Mouse (Mus musculus) lung, postnatal 14 days (tissue): ENCODE measurements around the gene Gm9918.
"Not testable (repeated sequence)": the region's sequence is repeated elsewhere in the genome, so short reads cannot be mapped to it uniquely, and the experiment has no call there.

Source experiments
- DNase-seq: peaks from one replicate; pipeline ENCODE4 v3.0.0; 2021

Gene Gm9918

GRCm38 (mm10) chr15:102270274-102270960, at the start of gene Gm9918:
Gene Gm9918 (plus strand): TSS chr15:102270563.
- no peak for DNase-seq

DNA sequence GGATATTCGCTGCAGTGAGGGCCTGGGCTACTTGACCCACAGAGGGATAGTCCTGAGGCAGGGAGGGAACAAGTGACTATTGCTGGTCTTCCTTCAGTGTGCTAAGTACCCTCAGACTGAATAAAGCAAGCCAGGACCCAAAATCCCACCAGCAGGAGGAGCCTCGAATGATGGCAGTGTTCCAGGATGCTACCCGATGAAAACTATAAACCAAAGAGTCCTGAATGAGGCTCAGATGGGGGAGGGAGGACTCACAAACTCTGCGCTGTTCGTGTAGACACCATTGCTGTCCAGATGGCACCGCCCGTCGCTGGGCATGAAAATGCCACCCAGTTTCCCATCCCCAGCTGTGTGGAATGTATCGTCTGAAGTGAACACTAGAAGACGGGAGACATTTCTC, 48.0 kb upstream of the Gm9918 start:
- no peak for DNase-seq

- DNase-seq, result peak; percentile 88
These were observed 46.0 kb upstream of the Gm9918 start for GRCm38 (mm10) chr15:102224186-102224991.

DNA sequence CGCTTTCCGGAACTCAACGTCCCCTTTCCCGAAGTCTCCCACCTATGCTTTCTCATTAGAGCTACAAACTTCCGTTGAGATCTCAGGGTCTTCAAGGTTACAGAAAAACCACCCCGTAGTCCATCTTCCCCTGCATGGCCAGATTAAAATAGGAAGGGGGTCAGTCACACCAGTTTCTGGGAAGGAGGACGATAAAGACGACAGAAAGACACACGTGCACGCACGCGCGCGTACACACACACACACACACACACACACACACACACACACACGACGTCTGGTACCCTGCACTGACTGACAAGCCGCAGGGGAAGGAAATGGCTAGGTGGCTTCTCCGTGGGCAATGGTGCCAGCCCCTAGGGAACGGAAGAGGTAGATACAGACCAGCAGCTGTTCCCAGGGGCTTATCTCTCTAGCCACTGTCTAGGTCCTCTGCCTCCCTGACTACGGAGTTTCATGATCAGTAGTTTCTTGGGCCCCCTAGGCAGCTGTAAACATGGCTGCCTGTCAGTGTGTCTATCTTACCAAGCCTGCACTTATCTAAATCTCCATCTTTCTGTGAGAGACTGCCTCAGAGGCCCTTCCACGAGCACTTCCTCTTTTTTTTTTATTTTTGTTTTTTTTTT, 45.3 kb upstream of the Gm9918 start:
- DNase-seq, result no peak

DNA sequence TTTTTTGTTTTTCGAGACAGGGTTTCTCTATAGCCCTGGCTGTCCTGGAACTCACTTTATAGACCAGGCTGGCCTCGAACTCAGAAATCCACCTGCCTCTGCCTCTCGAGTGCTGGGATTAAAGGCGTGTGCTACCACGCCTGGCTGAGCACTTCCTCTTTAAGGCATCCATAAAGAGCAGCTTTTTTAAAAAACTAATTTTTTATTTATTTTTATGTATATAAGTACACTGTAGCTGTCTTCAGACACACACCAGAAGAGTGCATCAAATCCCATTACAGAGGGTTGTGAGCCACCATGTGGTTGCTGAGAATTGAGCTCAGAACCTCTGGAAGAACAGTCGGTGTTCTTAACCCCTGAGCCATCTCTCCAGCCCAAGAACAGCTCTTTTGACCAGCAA, 44.7 kb upstream of the Gm9918 start:
- DNase-seq, result not testable (repeated sequence)

DNA sequence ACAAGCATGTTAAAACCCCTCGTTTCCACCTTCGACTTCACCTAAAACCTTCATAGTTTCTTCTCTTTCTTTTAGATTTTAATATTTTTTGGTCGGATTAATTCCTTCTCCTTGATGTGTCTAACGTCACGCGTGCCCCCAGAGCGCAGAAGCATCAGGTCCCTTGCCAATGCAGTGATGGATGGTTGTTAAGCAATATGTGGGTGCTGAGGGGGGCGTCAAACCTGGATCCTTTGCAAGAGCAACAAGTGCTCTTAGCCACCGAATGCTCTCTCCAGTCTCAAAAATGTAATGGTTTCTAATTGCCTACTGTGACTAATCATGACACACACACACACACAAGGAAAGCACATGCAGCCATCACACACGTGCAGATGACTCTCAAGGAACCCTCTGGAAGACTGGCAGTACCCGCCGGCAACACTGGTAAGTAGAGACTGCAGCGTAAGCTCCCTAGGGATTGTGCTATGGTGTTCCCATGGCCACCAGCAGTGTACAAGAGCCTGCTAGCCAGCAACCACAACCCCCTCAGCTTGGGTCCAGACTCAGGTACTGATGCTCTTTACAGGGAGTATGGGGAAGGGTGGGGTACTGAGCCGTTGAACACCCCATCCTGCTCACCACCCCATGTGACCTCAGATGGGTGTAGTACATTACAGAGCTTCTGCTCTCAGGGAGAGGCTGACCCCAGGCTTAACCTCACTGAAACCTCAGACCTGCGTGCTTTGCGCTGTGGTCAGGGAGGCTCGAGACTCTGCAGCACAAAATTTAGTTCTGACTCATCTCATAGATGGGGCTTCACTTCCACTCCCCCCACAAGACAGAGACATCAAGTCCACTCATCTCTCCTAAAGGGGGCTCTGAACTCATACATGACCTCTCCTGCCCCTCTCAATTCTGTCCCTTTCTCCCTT, 39.7 kb upstream of the Gm9918 start:
- no peak for DNase-seq

DNA sequence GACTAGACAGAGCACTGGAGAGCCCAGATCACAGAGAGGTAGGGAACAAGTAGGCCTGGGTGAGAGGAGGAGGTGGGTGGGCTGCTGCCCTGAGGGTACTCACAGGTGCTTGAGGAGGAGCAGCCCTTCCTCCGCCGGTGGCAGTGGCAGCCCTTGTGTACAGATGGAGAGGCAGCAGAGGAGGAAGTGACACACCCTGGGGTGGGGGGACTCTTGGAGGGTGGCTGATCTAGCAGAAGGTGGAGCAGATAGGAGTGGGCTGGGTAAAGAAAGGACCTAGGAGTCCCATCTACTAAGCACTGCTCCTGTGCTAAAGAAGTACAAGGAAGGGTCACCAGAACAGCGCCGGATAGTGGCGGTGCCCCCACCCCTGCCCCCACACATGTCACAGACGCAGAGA, 38.6 kb upstream of the Gm9918 start, which contains the start of gene Itgb7:
Gene Itgb7, minus strand, starts transcription at position 197 of the 400 bp plus-strand sequence.
- DNase-seq, result no peak

DNA sequence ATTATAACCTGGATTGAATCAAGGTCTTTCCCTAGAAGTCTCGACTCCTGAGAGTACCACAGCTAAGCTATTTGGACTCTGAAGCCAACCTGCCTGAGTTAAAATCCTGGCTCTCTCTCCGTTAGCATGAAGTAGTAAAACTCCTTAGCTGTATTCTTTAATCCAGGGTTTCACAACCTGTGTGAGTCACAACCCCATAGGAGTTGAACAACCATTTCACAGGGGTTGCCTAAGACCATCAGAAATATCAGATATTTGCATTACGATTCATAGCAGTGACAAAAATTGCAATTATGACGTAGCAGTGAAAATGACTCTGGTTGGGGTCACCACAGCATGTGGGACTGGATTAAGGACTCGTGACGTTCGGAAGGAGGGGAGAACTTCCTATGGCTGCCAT, 37.6 kb upstream of the Gm9918 start:
- no peak for DNase-seq

- DNase-seq, result no peak
These were observed 36.5 kb upstream of the Gm9918 start for GRCm38 (mm10) chr15:102233896-102234295.

- DNase-seq, result peak; percentile 35
These were observed 34.9 kb upstream of the Gm9918 start for GRCm38 (mm10) chr15:102235371-102236027.

DNA sequence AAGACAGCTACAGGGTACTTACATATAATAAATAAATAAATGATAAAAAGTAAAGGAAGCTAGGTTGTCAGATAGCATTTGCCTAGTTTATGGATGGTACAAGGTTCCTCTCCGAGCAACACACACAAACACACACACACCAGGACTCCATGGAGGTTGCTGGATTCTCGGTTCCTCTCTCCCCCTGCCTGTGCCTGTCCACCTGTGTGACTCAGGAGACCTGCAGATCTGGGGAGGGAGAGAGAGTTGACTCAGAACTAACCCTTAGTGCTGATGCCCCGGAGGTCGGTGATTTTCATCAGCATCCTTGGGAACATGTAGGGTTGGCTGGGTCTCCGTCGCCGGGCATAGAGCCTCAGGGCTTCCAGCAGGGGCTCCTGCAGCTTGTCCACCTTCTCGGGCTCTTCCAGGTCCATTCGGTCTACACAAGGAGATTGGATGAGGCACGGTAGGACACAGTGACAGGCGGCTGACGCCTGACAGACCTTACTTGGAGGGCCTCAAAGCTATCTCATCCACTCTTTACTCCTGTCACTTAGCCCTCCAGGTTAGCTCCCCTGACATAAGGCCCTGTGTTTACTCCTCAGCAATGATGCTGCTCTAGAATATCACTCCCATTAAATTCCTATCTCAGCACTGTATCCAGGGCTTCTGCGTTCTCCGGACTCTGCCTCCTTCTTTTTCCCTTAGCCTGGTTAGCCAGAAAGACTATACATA, 31.7 kb upstream of the Gm9918 start:
- no peak for DNase-seq

- peak; percentile 89 for DNase-seq
These were observed 31.1 kb upstream of the Gm9918 start for GRCm38 (mm10) chr15:102239260-102239590.

DNA sequence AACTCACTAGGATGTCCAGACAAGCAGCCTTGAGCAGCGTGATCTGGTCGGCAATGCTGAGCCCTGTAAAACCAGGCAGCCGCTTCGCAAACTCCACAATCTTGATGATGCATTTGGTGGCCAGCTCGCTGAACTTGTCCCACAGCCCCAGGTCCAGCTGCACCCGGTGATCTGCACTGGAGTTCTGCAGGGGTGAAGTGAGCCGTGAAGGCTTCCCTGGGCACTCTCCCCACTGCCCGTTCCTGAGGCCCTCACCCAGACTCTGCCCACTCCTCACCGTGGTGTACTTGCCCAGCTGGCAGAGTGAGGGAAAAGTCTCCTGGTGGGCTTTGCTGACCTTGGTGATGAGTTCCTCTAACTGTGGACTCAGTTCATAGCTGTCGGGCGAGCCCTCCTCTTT, 30.5 kb upstream of the Gm9918 start:
- no peak for DNase-seq

DNA sequence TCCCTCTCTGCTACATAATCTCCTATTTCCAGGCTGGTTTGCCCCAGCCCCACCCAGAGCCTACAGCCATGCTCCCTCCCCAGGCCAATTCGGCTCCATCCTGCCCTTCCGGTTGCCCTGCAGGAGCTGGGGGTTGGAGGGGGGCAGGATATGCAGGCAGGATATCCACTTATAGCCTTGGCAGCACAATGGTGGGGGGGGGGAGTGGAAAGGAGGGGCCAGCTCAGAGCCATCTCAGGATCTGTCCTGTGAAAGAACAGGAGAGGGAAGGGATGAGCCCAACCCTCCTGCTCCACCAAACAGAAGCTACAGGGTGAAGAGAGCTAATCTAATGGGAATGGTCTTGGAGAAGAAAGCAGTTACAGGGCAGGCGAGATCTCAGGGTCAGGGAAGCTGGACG, 29.8 kb upstream of the Gm9918 start:
- DNase-seq, result peak; percentile 67

DNA sequence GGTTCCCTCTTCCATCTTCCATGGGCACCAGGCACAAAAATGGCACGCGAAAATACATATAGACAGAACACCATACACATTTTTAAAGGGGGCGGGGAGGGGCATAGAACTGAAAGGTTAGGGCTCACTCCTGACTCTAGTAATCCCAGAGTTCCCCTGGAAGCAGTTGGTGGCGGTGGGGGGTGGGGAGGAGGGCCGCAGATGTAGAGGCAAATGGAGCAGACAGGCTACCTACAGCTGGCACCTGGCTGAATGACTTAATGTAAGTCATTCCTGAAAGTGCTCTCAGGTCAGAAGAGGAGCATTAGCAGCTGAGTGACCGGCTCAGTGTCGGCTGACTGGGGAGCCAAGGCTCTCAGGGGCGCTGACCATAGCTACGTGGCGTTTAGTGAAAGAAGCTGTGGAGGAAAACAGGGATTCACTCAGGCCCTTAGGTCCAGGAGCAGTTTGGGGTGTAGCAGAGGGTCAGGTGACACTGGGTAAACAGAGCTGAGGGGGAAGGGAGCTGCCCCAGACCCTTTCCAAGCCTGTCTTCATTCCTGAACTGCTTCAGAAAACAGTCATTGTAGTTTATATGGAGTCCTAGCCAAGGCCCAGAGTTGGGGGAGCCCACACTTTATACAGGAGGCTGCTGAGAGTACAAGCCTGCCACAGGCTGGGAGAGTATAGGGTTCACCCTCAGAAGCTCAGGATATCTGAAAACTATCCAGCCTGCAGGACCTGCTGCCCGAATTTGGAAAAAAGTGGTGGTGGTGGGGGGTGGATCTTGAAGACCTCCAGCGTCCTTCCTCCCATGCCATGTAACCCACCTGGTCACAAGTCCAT, 27.7 kb upstream of the Gm9918 start:
- DNase-seq, result no peak

- DNase-seq, result peak; percentile 87
These were observed 26.9 kb upstream of the Gm9918 start for GRCm38 (mm10) chr15:102243229-102244190.

DNA sequence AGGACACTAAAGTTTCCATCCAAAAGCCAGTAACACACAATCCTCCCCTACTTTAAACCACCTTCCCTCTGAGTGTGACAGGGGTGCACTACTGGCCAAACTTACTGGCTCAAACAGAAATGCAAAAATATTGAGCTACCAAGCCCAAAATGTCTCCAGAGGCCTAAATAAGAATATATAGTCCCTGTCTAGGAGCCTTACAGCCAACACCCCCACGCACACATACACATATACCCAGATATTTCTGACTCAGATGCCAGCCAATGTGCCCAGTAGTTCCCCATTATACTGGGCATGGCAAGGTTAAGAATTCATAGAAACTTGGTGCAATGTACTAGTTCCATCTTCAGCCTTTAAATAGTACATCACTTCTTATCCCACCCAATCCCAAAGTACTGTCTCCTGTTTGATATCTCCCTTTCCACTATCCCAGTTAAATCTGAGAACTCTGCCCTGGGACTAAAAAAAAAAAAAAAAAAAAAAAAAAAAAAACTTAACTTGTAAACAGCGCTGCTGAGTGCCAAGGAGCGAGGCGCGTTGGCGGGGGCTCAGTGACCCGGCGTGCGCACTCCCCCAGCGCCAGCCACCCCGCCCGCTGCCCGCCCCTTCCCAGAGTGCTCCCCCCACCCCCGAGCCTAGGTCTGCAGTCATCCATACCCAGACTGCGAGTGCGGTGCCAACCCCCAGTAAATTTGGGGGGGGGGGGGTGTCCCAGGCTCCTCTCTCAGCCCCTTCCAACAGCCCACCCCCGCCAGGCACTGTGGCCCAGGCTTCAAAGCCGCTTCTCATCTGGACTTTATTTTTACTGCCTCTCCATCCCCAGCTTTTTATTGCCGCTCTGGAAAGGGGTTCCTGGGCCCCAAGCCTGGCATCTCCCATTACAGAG, 25.8 kb upstream of the Gm9918 start:
- peak; percentile 49 for DNase-seq

DNA sequence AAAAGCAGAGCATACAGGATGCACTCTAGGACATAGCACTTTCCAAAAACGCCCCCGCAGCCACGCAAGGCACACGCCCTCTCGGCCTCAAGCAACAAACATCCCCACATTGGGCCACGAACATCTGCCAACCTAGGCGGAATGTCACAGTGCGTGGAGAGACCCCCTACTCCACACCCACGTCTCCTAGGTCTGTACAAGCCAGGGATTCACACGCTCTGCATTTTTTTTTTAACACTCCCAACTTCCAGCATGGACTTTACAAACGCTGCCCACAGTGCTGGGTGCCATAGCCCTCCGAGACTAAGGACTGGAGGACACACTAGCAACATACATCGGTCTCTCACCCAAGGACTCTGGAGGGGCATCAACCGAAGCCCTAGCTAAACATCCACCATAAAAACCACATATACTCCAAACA, 24.9 kb upstream of the Gm9918 start:
- DNase-seq, result no peak
